Mouse (Mus musculus) spleen, adult 2 months (tissue): ENCODE results near the gene C1ql4. TPM values are rescaled to one million over a fixed set of nuclear protein-coding genes. Genes with fewer than 3 reads are reported as not detected.
A peak's percentile ranks its signal among the peaks of the same experiment; 100 is the strongest.

ENCODE experiments used
- DNase-seq, 2 experiments: peaks; one replicate each; pipeline versions ENCODE4 v3.0.0 to v3.0.0-alpha.2; 2012 to 2021; ENCODE audit warnings: low spot score in 2 of 2, low read depth in 1 of 2
- H3K27ac ChIP-seq: fragments of 200-500 bp; 2 replicates; pipeline ENCODE4 v1.5.1; 2012; ENCODE audit warnings: low read length, inconsistent platforms; ENCODE audit not compliant: insufficient read depth
- H3K27me3 ChIP-seq: fragments of 200-500 bp; 2 replicates; pipeline ENCODE4 v1.6.1; 2012; ENCODE audit warnings: mild to moderate bottlenecking, moderate library complexity, low read length, inconsistent platforms; ENCODE audit not compliant: control insufficient read depth, insufficient read depth
- H3K36me3 ChIP-seq: fragments of 200-500 bp; 2 replicates; pipeline ENCODE4 v1.6.1; 2012; ENCODE audit warnings: mild to moderate bottlenecking, low read length, inconsistent platforms; ENCODE audit not compliant: control insufficient read depth, insufficient read depth
- H3K4me1 ChIP-seq: fragments of 200-500 bp; 2 replicates; pipeline ENCODE4 v1.6.1; 2011; ENCODE audit warnings: inconsistent platforms; ENCODE audit not compliant: control insufficient read depth, insufficient read depth, insufficient read length
- H3K4me3 ChIP-seq: fragments of 200-500 bp; 2 replicates; pipeline ENCODE4 v1.5.1; 2011; ENCODE audit warnings: mild to moderate bottlenecking, inconsistent platforms; ENCODE audit not compliant: insufficient read depth, insufficient read length; ENCODE audit errors: extremely low read depth
- CTCF ChIP-seq: fragments of 200-500 bp; IDR thresholded peaks from 2 replicates; pipeline ENCODE4 v1.5.1; 2011; ENCODE audit warnings: mild to moderate bottlenecking, inconsistent platforms; ENCODE audit not compliant: insufficient read depth, insufficient read length, insufficient replicate concordance; ENCODE audit errors: extremely low read depth
- POLR2A ChIP-seq: fragments of 200-500 bp; IDR thresholded peaks from 2 replicates; pipeline ENCODE4 v1.6.1; 2011; ENCODE audit warnings: low read depth, low read length, inconsistent platforms
- WGBS: fragments of 180-500 bp; shearing (Covaris S2); methylation state at CpG from one replicate; pipeline ENCODE4 v1.1.7; 2018; 5-methylcytosine and 5-hydroxymethylcytosine counted together
- polyA plus RNA-seq: library from polyadenylated mRNA; depleted of rRNA; stranded (reverse); fragments of >200 nt; gene quantifications from 2 replicates; pipeline ENCODE4 v1.2.3, GENCODE M21; 2012; rRNA removed

Gene C1ql4
- not detected in 2 replicates for polyA plus RNA-seq

DNA sequence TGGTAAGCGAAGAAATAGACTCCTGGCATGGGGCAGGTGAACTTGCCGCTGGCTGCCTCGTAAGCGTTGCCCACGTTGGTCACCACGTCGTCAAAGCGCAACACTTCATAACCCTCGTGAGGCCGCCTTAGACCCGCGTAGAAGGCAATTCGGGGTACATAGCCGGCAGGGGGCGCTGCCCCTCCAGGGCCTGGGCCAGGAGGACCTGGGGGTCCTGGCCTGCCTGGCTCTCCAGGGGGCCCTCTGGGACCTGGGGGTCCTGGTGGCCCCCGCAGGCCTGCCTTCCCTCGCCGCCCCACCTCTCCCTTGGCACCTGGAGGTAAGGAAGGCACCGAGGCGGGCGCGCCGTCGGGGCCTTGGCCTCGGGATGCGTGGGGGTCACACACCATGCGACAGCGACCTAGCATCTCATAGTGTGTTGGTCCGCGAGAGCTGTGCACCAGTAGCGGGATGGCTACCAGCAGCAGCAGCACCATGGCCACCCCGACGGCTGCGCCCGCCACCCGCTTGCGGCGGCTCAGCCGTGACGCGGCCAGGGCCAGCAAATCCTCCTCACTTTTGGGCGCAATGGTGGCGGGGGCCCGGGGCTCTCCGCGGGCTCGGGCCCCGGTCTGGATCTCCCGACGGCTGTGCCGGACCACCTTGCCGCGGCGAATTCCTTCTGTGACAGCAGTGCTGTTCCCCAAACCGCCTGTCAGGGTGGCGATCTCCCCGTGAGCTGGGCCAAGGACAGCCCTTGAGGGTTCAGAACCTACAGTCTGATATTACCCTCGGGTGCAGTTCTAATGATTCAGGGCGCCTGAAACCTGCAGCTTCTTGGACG is at the start of gene C1ql4:
C1ql4 (minus strand) TSS at position 565 of the 823 bp plus-strand sequence.
- Histone ChIP-seq H3K4me1 (peaks cover 4% of the 10 kb centered on the region; the same call in 1 of the 2 replicates), H3K4me3 (no peak within 1 kb of the TSS), H3K36me3 (no peaks in the 10 kb centered on the region), H3K27ac (no peak within 1 kb of the TSS), H3K27me3 (peaks cover 16% of the 10 kb centered on the region)
- 25% methylated on average over 60 of the region's 60 CpGs for WGBS
- no peak for DNase-seq
- peak; percentile 28; the same call in 1 of the 2 replicates for TF ChIP-seq CTCF
- no peak for TF ChIP-seq POLR2A

GRCm38 (mm10) chr15:99129956-99130910 is 42.6 kb upstream of the C1ql4 start:
- TF ChIP-seq CTCF (no peak), POLR2A (no peak)
- H3K27me3 ChIP-seq = peaks cover 15% of the 10 kb centered on the region
- DNase-seq = no peak
- peaks cover 3% of the 10 kb centered on the region; the same call in 1 of the 2 replicates for H3K4me1 ChIP-seq
- no peak overlapping the region for H3K27ac ChIP-seq
- WGBS = 48% methylated on average over 22 of the region's 22 CpGs
- no peak overlapping the region for H3K4me3 ChIP-seq
- H3K36me3 ChIP-seq = no peaks in the 10 kb centered on the region

DNA sequence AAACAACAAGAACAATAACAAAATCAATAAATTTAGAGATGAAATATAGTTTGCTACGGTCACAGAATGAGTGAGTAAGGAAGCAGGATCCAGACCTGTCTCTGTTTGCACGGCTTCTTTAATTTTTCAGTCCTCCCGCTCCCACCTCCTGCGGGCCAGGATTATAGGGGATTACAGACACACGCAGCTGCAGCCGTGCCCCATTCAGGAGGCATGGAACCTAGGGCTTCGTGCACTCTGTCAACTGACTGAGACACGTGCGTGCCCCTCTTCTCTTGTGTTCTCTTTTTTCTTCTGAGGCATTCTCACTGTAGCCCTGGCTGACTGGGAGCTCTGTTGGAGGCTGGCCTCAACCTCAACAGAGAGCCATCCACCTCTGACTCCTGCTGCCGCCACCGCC is 41.8 kb upstream of the C1ql4 start:
- DNase-seq = no peak
- H3K4me3 ChIP-seq = no peak overlapping the region
- no peak overlapping the region for H3K27ac ChIP-seq
- peaks cover 3% of the 10 kb centered on the region; the same call in 1 of the 2 replicates for H3K4me1 ChIP-seq
- H3K36me3 ChIP-seq = no peaks in the 10 kb centered on the region
- peaks cover 15% of the 10 kb centered on the region for H3K27me3 ChIP-seq
- TF ChIP-seq POLR2A (no peak), CTCF (no peak)
- 86% methylated on average over 11 of the region's 11 CpGs for WGBS

DNA sequence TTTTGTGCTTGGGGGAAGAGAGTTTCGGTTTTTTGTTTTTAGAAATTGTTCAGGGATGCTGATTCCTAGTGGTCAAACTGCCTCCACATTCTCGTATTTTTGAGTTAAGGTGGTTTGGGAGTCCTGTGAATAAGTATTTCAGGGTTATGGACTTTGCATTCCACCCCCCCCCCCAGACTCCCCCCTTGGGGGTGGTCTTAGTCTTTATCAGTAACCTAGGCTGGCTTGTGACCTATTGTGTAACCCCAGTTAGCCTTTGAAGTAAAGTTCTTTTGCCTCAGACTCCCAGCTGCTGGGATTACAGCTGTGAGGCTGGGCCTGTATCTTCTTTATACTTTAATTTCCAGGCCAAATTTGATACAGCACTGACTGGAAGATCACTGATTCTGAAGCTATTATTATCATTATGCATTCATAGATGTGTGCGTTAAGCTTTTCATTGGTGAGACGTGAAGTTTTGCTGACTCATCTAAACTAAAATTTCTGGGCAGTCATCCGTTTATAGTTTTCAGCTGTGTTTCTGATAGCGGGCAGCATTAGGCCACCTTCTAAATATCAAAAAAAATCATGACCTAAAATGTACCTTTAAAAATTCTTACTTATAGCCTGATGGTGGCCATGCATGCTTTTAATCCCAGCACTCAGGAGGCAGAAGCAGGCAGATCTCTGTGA is 40.4 kb upstream of the C1ql4 start:
- no peak overlapping the region for H3K4me3 ChIP-seq
- no peak for DNase-seq
- H3K36me3 ChIP-seq = no peaks in the 10 kb centered on the region
- no peak overlapping the region for H3K27ac ChIP-seq
- H3K4me1 ChIP-seq = peaks cover 3% of the 10 kb centered on the region; the same call in 1 of the 2 replicates
- peaks cover 15% of the 10 kb centered on the region for H3K27me3 ChIP-seq
- TF ChIP-seq POLR2A (no peak), CTCF (no peak)
- WGBS = 81% methylated on average over 6 of the region's 6 CpGs

- no peaks in the 10 kb centered on the region for H3K36me3 ChIP-seq
- WGBS = 6% methylated on average over 34 of the region's 35 CpGs
- H3K27ac ChIP-seq = no peak overlapping the region
- no peak for TF ChIP-seq POLR2A
- no peak for TF ChIP-seq CTCF
- peaks cover 15% of the 10 kb centered on the region for H3K27me3 ChIP-seq
- no peak for DNase-seq
- peaks cover 3% of the 10 kb centered on the region; the same call in 1 of the 2 replicates for H3K4me1 ChIP-seq
- H3K4me3 ChIP-seq = peak overlapping the region; percentile 61
Measured at GRCm38 (mm10) chr15:99126816-99127365, 39.3 kb upstream of the C1ql4 start.
